ENCODE assay signal across 25 mouse cellular contexts in genomic region chr4:117724112-117724511, GRCm38 (mm10). TPM values are rescaled to one million over a fixed set of nuclear protein-coding genes. Genes with fewer than 3 reads are reported as not detected.
"Had no signal": no experiment of that assay in that cellular context is flagged by ENCODE, and none has a peak within 500 bp of the region (broad histone marks: within the 10 kb centered on the region; RNA-seq: fewer than 3 reads in every experiment).

Gene Gm12845 (plus strand): TSS chr4:117724412.

- H3K27ac ChIP-seq: neural tube, embryonic 13.5 days; neural tube, embryonic 15.5 days; stomach, embryonic 15.5 days; stomach, postnatal 0 days had no signal

- H3K9me3 ChIP-seq: neural tube, embryonic 13.5 days; neural tube, embryonic 15.5 days; stomach, embryonic 15.5 days had no signal

- H3K27me3 ChIP-seq: neural tube, embryonic 13.5 days; neural tube, embryonic 15.5 days; stomach, embryonic 15.5 days had no signal

- H3K36me3 ChIP-seq: neural tube, embryonic 13.5 days; neural tube, embryonic 15.5 days; stomach, embryonic 15.5 days had no signal

- DNase-seq: retina, postnatal 1 day; right cerebral cortex, adult 18-20 months; right cerebral cortex, postnatal 14 days; right cerebral cortex, postnatal 25 days; right cerebral cortex, postnatal 4 days; spleen, adult 18-20 months; thymus, adult 18-20 months; thymus, adult 2 months; thymus, postnatal 14 days; thymus, postnatal 25 days; thymus, postnatal 36 days; thymus, postnatal 4 days had no signal

- H3K4me3 ChIP-seq: neural tube, embryonic 13.5 days; neural tube, embryonic 15.5 days; stomach, embryonic 15.5 days had no signal

- H3K4me1 ChIP-seq: neural tube, embryonic 13.5 days; neural tube, embryonic 15.5 days; stomach, embryonic 15.5 days had no signal

RNA-seq across cellular contexts. Expression of gene Gm12845, which starts in this region (rescaled TPM):
- total RNA-seq: neutrophil, adult 5-6 weeks had no signal
- polyA plus RNA-seq: neural tube, embryonic 13.5 days; neural tube, embryonic 14.5 days; neural tube, embryonic 15.5 days; small intestine, adult 2 months; spleen, adult 2 months; stomach, embryonic 14.5 days; stomach, embryonic 15.5 days; stomach, embryonic 16.5 days; stomach, postnatal 0 days; testis, adult 2 months; thymus, adult 2 months; thymus, postnatal 0 days; urinary bladder, adult 2 months had no signal
